Mouse (Mus musculus): ENCODE measurements around the gene Rpp40. TPM values are rescaled to one million over a fixed set of nuclear protein-coding genes. Genes with fewer than 3 reads are reported as not detected.

The Rpp40 gene
- 23.5 and 28.0 TPM in 2 replicates for polyA plus RNA-seq (2016; fragmentation: Nextera tagmentation; extraction: Ambion mirVana)

DNA sequence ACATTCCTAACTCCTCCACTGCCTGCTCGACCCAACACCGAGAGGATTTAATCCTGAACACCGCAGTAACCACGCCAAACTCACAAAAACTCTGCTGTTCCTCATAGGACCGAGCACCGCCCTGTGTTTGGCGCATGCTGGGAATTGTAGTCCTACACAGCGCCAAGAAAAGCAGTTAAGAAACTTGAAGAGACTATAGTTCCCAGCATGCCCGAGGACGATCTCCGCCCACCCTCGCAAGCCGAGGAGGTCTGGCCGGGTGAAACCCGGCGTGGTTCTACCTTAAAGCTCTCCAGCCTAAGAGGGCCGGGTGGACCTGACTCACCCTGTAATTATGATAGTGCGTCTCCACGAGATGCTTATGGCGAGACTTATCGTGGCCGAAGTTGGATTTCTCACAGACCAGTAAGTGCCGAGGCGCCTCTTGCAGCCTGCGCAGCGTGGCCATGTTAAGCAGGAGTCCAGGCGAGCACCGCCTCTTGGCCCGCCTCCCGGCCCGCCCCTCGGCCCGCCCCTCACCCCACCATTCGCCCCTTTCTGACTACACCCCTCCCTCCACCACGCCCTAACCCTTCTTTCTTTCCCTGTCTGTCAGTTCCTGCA lies at the start of gene Rpp40:
Gene Rpp40, minus strand, starts transcription at position 481 of the 603 bp plus-strand sequence.
- ATAC-seq (ENCODE audit: insufficient number of reproducible peaks, insufficient read depth, low FRiP score, low TSS enrichment, low read depth) = peak; percentile 100
- under 1% methylated on average over 35 of the region's 35 CpGs for WGBS
- H3K27ac ChIP-seq = no peak within 1 kb of the TSS

DNA sequence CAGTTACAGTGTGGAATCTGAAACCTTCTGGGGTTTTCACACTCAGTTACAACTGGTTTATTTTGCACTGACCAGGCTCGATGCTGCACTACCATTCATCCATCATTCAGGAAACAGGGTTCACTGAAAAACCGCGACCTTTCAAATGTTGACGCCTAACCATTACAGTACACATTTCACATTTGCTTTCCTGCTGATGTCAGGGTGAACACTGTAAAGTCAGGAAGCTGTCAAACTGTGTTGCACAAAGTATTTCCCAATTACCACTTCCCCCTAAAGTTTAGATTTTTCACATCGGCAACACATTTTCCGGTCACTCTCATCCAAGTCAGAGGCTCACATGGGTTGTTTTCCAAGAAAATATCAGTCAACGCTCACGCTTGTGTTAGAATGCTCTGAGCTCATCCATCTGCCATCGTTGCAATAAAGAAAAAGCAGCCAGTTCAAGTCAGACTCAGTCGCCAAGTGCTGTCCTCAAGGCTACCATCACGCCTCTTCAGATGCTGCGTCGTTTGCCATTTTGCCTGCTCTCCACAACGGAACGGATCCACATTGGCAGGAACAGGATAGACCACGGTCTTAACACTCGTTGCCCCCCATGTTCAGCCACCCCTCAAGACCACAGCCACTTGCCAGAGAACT lies 43.8 kb upstream of the Rpp40 start:
- H3K4me1 ChIP-seq (replicated peaks) = peaks cover 15% of the 10 kb centered on the region; the same call in 1 of the 2 replicates
- WGBS = 79% methylated on average over 17 of the region's 17 CpGs
- H3K9me3 ChIP-seq = no peaks in the 10 kb centered on the region; the same call in 1 of the 2 replicates
- H3K4me3 ChIP-seq (replicated peaks) = no peak overlapping the region
- H3K36me3 ChIP-seq = no peaks in the 10 kb centered on the region
- no peak for ATAC-seq (ENCODE audit: insufficient number of reproducible peaks, insufficient read depth, low FRiP score, low TSS enrichment, low read depth)
- no peak overlapping the region for H3K4me2 ChIP-seq
- no peak overlapping the region for H3K27ac ChIP-seq
- H3K27me3 ChIP-seq = peaks cover 5% of the 10 kb centered on the region; the same call in 1 of the 2 replicates
- H3K9ac ChIP-seq (replicated peaks) = no peak overlapping the region

More for the DNA sequence above, at the start of gene Rpp40:
- Histone ChIP-seq H3K9ac (replicated peaks) (peak within 1 kb of the TSS; percentile 55), H3K4me1 (replicated peaks) (no peaks in the 10 kb centered on the region), H3K9me3 (no peaks in the 10 kb centered on the region), H3K27me3 (no peaks in the 10 kb centered on the region), H3K4me3 (replicated peaks) (peak within 1 kb of the TSS; percentile 53), H3K36me3 (no peaks in the 10 kb centered on the region), H3K4me2 (peak within 1 kb of the TSS; percentile 72)

DNA sequence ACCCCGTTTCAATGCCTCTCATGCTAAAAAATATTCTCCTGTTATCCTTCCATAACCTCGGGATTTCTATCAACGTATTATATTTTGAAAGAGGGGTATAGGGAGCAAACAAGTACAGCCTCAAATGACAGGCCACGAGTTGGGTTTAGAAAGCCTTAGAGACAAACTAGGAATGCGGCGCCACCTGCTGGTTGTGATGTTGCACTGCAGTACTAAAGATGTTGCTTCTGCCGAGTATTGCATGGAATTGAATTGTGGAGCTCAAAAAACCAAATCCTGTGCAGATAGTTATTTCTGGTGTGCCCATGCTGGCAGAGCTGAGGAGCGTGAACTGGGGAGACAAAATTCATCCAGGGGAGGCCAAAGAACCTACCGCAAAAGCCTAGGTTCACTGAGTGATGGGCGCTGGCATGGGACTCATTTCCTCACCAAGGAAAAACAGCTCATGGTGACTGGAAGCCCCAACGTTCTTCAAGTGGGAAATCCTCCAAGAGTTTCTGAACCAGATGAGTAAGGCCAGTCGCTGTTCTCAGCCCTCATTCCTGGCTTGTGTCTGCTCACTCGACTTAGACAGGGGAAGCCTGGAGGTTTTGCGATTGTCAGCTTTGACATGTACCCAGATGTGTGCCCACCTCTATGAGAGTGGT lies 41.3 kb upstream of the Rpp40 start:
- H3K4me3 ChIP-seq (replicated peaks) = no peak overlapping the region
- no peak overlapping the region for H3K4me2 ChIP-seq
- 21% methylated on average over 14 of the region's 14 CpGs for WGBS
- ATAC-seq (ENCODE audit: insufficient number of reproducible peaks, insufficient read depth, low FRiP score, low TSS enrichment, low read depth) = no peak
- H3K9ac ChIP-seq (replicated peaks) = no peak overlapping the region
- no peaks in the 10 kb centered on the region; the same call in 1 of the 2 replicates for H3K9me3 ChIP-seq
- H3K36me3 ChIP-seq = no peaks in the 10 kb centered on the region
- H3K4me1 ChIP-seq (replicated peaks) = peaks cover 15% of the 10 kb centered on the region; the same call in 1 of the 2 replicates
- H3K27ac ChIP-seq = no peak overlapping the region
- H3K27me3 ChIP-seq = peaks cover 5% of the 10 kb centered on the region; the same call in 1 of the 2 replicates

DNA sequence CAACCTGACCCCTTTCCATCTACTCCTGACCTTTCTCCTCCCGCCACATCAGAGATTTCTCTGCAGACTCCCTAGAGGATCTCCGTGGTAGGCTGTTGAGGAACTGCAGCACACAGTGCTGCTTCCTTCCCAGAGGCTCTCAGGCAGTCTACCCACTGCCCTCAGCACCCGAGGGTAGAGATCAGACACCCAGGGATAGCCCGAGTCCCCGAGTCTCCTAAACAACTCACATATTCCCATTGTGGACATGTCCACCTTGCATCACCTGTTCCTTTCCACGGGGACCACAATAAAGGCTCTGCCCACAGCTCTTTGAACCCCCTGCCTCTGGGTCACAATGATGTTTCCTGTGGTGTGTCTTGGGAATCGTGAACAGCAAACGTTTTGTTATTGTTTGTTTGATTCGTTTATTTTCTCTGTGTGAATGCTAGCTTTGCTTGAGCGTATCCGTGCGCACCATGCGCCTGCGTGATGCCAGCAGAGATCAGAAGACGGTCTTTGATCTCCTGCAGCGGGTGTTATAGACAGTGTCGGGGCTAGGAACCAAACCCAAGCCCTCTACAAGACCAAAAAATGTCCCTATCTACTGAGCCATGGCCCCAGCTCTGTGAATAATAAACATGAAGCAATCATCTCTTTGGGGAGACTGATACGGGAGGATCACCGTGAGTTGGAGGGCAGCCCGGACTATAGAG lies 40.6 kb upstream of the Rpp40 start:
- no peak for ATAC-seq (ENCODE audit: insufficient number of reproducible peaks, insufficient read depth, low FRiP score, low TSS enrichment, low read depth)
- Histone ChIP-seq H3K9me3 (no peaks in the 10 kb centered on the region; the same call in 1 of the 2 replicates), H3K4me2 (no peak overlapping the region), H3K36me3 (no peaks in the 10 kb centered on the region), H3K4me1 (replicated peaks) (peaks cover 15% of the 10 kb centered on the region; the same call in 1 of the 2 replicates), H3K27me3 (peaks cover 5% of the 10 kb centered on the region; the same call in 1 of the 2 replicates), H3K27ac (no peak overlapping the region), H3K4me3 (replicated peaks) (no peak overlapping the region), H3K9ac (replicated peaks) (no peak overlapping the region)
- 71% methylated on average over 20 of the region's 20 CpGs for WGBS

DNA sequence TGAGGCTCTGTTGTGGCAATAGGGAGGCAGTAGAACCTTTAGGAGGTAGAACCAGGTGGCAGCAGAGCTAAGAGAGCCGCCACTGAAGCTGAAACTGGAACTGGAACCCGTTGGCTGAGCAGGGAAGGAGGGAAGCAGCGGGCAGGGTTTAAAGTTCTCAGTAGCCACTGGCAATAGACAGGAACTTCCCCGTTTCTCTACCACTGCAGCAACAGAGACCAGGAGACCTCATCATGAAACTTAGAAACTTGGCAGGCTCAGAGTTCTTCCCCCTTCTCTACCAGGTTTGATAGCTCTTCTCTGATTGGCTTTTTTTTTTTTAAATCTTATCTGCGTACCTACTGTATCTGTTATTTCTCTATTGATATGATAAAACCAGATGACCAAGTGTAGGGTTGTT lies 34.8 kb upstream of the Rpp40 start:
- H3K27ac ChIP-seq = no peak overlapping the region
- H3K36me3 ChIP-seq = no peaks in the 10 kb centered on the region
- H3K4me2 ChIP-seq = no peak overlapping the region
- H3K4me3 ChIP-seq (replicated peaks) = no peak overlapping the region
- no peaks in the 10 kb centered on the region for H3K27me3 ChIP-seq
- no peak for ATAC-seq (ENCODE audit: insufficient number of reproducible peaks, insufficient read depth, low FRiP score, low TSS enrichment, low read depth)
- H3K9ac ChIP-seq (replicated peaks) = no peak overlapping the region
- 79% methylated on average over 5 of the region's 5 CpGs for WGBS
- no peaks in the 10 kb centered on the region for H3K4me1 ChIP-seq (replicated peaks)
- no peaks in the 10 kb centered on the region for H3K9me3 ChIP-seq

DNA sequence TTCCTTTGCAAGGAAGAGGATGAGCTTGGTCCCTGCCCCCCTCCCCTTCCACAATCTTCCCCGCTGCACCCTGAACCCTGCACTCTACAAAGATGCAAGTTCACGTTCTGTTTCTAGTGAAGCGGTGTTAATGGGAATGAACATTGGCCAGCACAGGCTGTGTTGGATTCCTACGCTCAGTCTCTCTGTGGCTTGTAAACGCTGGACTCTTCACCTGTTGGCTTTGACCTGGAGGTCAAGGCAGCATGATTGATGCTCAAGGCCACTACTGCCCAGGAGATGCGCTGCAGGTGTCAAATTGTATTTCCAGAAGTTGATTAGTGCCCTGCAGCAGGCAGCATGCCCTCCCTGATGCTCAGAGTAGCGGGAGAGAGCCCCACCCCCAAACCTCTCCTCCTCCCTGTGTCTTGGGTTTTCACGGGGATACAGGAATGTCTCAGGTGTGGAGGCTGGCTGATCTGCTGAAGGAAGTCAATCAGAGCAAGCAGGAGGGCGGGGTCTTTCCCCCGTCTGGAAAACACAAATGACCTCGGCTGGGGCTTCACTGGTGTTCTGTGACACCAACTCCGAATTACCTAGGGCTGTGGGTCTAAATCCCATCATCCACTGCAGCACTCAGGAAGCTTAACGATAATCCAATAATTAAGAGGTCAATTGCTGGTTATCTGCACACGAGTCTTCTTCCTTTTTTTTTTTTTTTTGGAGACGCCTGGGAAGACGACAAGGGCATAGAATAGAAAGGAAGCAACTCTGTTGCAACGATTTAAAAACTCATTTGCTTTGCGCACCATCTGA lies 33.9 kb upstream of the Rpp40 start:
- ATAC-seq (ENCODE audit: insufficient number of reproducible peaks, insufficient read depth, low FRiP score, low TSS enrichment, low read depth) = no peak
- Histone ChIP-seq H3K9ac (replicated peaks) (no peak overlapping the region), H3K27ac (no peak overlapping the region), H3K4me3 (replicated peaks) (no peak overlapping the region), H3K9me3 (peaks cover 2% of the 10 kb centered on the region; the same call in 1 of the 2 replicates), H3K27me3 (no peaks in the 10 kb centered on the region), H3K36me3 (no peaks in the 10 kb centered on the region), H3K4me1 (replicated peaks) (no peaks in the 10 kb centered on the region), H3K4me2 (no peak overlapping the region)
- WGBS = 60% methylated on average over 18 of the region's 18 CpGs

DNA sequence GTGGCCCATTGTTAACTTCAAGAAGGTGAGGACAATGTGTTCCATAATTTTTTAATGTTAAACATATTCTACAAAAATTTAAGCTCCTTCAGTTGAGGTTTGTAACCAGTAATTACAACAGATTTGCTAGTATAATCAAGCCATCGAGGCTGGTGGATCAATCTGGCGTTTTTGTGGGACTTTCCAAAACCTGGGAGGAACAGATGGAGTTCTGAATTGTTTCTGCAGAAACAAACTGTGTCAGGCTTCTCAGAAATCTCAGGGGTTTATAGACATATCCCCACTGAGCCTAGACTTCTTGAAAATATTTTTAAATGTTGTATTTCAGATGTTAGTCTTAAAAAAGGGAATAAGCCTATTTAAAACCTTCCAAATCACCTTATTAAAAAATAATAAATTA lies 31.8 kb upstream of the Rpp40 start:
- 68% methylated on average over 2 of the region's 2 CpGs for WGBS
- no peaks in the 10 kb centered on the region for H3K36me3 ChIP-seq
- H3K4me1 ChIP-seq (replicated peaks) = no peaks in the 10 kb centered on the region
- H3K4me2 ChIP-seq = no peak overlapping the region
- no peak for ATAC-seq (ENCODE audit: insufficient number of reproducible peaks, insufficient read depth, low FRiP score, low TSS enrichment, low read depth)
- H3K27ac ChIP-seq = no peak overlapping the region
- H3K9ac ChIP-seq (replicated peaks) = no peak overlapping the region
- H3K27me3 ChIP-seq = no peaks in the 10 kb centered on the region
- H3K9me3 ChIP-seq = peaks cover 9% of the 10 kb centered on the region; the same call in 1 of the 2 replicates
- H3K4me3 ChIP-seq (replicated peaks) = no peak overlapping the region

DNA sequence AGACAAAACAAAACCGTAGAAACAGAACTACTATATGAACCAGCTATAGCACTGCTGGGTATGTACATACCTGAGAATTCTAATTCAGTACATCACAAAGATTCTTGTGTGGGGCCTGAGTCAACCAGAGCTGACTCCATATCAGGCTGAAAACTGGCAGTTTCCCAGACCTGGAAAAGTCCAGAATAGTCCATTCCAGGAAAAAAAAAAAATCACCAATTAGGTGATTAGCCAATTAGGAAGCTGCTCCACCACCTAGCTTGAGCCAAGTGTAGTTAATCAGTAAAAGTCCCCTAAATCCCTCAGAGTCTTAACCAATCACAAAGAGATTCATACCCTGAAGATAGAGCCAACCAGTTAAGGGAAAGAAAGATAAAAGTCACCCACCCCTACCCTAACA lies 5.3 kb upstream of the Rpp40 start:
- Histone ChIP-seq H3K27ac (no peak overlapping the region), H3K36me3 (no peaks in the 10 kb centered on the region), H3K4me3 (replicated peaks) (no peak overlapping the region), H3K27me3 (no peaks in the 10 kb centered on the region), H3K9ac (replicated peaks) (no peak overlapping the region), H3K9me3 (peaks cover 2% of the 10 kb centered on the region; the same call in 1 of the 2 replicates), H3K4me2 (no peak overlapping the region), H3K4me1 (replicated peaks) (no peaks in the 10 kb centered on the region)
- 85% methylated on average over 1 of the region's 1 CpGs for WGBS
- no peak for ATAC-seq (ENCODE audit: insufficient number of reproducible peaks, insufficient read depth, low FRiP score, low TSS enrichment, low read depth)

DNA sequence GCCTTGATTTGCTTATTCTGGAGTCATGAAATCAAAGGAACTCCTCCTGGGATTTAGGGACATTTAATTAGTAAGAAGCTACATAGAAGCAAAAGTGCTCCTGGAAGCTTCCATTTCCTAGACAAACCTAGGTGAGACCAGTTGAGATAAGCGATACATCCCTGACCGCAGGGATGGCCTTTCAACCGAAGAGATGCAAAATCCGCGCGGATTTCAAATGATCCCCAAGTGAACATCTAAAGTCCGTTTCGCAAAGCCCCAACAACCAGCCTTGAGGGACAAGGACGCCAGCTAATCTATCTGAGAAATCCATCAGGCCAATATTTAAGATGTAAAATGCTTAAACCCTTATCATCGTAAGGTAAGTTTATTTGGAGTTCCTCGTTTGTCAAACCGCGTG lies 781 bp downstream of the Rpp40 start:
- H3K4me2 ChIP-seq = peak overlapping the region; percentile 72
- no peaks in the 10 kb centered on the region for H3K27me3 ChIP-seq
- H3K4me1 ChIP-seq (replicated peaks) = no peaks in the 10 kb centered on the region
- no peak for ATAC-seq (ENCODE audit: insufficient number of reproducible peaks, insufficient read depth, low FRiP score, low TSS enrichment, low read depth)
- no peaks in the 10 kb centered on the region for H3K36me3 ChIP-seq
- H3K27ac ChIP-seq = no peak overlapping the region
- 2% methylated on average over 13 of the region's 13 CpGs for WGBS
- no peaks in the 10 kb centered on the region for H3K9me3 ChIP-seq
- H3K9ac ChIP-seq (replicated peaks) = peak overlapping the region; percentile 55
- H3K4me3 ChIP-seq (replicated peaks) = peak overlapping the region; percentile 53

DNA sequence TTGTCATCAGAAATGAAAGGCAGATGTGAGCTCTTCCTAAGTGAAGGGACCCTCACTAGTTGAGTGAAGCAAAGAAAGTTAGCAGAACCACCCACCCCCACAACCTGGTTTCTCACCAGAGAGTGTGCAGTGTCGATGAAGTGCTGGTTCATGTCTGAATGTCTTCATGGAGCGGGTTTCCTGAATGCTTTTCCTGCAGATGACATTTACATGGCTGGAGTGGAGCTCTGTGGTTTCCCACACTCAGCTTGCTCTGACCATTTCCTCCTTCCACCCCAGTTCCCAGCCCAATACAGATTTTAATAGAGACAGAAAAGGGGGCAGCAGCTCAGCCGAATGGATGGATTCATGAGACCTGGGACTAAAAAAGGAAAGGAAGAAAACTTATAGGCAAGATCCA lies 13.3 kb downstream of the Rpp40 start:
- Histone ChIP-seq H3K4me2 (no peak overlapping the region), H3K4me1 (replicated peaks) (no peaks in the 10 kb centered on the region), H3K9me3 (0 out of 2 replicates have a peak, but pooled peaks cover 3% of the 10 kb centered on the region), H3K9ac (replicated peaks) (no peak overlapping the region), H3K27me3 (no peaks in the 10 kb centered on the region), H3K4me3 (replicated peaks) (no peak overlapping the region), H3K36me3 (peaks cover 14% of the 10 kb centered on the region), H3K27ac (no peak overlapping the region)
- ATAC-seq (ENCODE audit: insufficient number of reproducible peaks, insufficient read depth, low FRiP score, low TSS enrichment, low read depth) = no peak
- WGBS = 81% methylated on average over 3 of the region's 3 CpGs
